In genomic region chr2:18923806-18924595, GRCm38 (mm10) we compare ENCODE assay signal across 27 mouse cellular contexts.
DNase-seq lines count a peak whose midpoint lies in the region; ATAC-seq and TF ChIP-seq lines count a peak whose summit lies in the region.
"Had no signal": no experiment of that assay in that cellular context is flagged by ENCODE, and none has a peak within 500 bp of the region (broad histone marks: within the 10 kb centered on the region; RNA-seq: fewer than 3 reads in every experiment).

No protein-coding gene starts in this region.

- no peak overlapping the region for H3K9ac ChIP-seq in lung, embryonic 16.5 days (ENCODE audit: low read length)
- H3K9ac ChIP-seq: embryonic facial prominence, embryonic 12.5 days; hindbrain, embryonic 15.5 days; intestine, embryonic 15.5 days; liver, embryonic 15.5 days; midbrain, embryonic 15.5 days; neural tube, embryonic 13.5 days; stomach, embryonic 15.5 days had no signal

- WGBS in lung, embryonic 16.5 days = 42% methylated on average over 17 of the region's 17 CpGs
- WGBS in lung, adult 2 months = 51% methylated on average over 17 of the region's 17 CpGs
- 36% methylated on average over 17 of the region's 17 CpGs for WGBS in embryonic facial prominence, embryonic 10.5 days

- H3K4me2 ChIP-seq in lung, embryonic 16.5 days (ENCODE audit: low read depth, low read length) = no peak overlapping the region; the same call in 1 of the 2 replicates
- H3K4me2 ChIP-seq: embryonic facial prominence, embryonic 12.5 days; hindbrain, embryonic 15.5 days; intestine, embryonic 15.5 days; liver, embryonic 15.5 days; midbrain, embryonic 15.5 days; neural tube, embryonic 13.5 days; stomach, embryonic 15.5 days had no signal

- no peaks in the 10 kb centered on the region for H3K36me3 ChIP-seq in lung, embryonic 16.5 days (ENCODE audit: control insufficient read depth, insufficient read depth, low read length)
- H3K36me3 ChIP-seq in embryonic facial prominence, embryonic 10.5 days (replicated peaks) = no peaks in the 10 kb centered on the region
- H3K36me3 ChIP-seq: embryonic facial prominence, embryonic 12.5 days; heart, embryonic 10.5 days; hindbrain, embryonic 15.5 days; intestine, embryonic 15.5 days; liver, embryonic 15.5 days; midbrain, embryonic 15.5 days; neural tube, embryonic 13.5 days; stomach, embryonic 15.5 days had no signal

- TF ChIP-seq CTCF in lung, adult 2 months (IDR thresholded peaks at IDR 0.05; ENCODE audit: insufficient read depth, low read length) = no peak

- no peak overlapping the region for H3K4me3 ChIP-seq in lung, embryonic 16.5 days (ENCODE audit: low read length)
- no peak overlapping the region for H3K4me3 ChIP-seq in lung, adult 2 months (replicated peaks; ENCODE audit: extremely low read depth, low read depth, low read length)
- no peak overlapping the region for H3K4me3 ChIP-seq in embryonic facial prominence, embryonic 10.5 days
- H3K4me3 ChIP-seq: embryonic facial prominence, embryonic 12.5 days; heart, embryonic 10.5 days; hindbrain, embryonic 15.5 days; intestine, embryonic 15.5 days; layer of hippocampus, adult 2 months; liver, embryonic 15.5 days; midbrain, embryonic 15.5 days; neural tube, embryonic 13.5 days; stomach, embryonic 15.5 days had no signal

- peaks cover 12% of the 10 kb centered on the region for H3K4me1 ChIP-seq in lung, embryonic 16.5 days (replicated peaks; ENCODE audit: control insufficient read depth, insufficient read depth, low read length)
- H3K4me1 ChIP-seq in lung, adult 2 months (ENCODE audit: control insufficient read depth, insufficient read depth, low read length) = peaks cover 4% of the 10 kb centered on the region
- H3K4me1 ChIP-seq in embryonic facial prominence, embryonic 10.5 days = peaks cover 51% of the 10 kb centered on the region
- H3K4me1 ChIP-seq: hindbrain, embryonic 15.5 days; midbrain, embryonic 15.5 days had no signal

- no peaks in the 10 kb centered on the region for H3K9me3 ChIP-seq in lung, embryonic 16.5 days (ENCODE audit: control insufficient read depth, low read length)
- no peaks in the 10 kb centered on the region for H3K9me3 ChIP-seq in embryonic facial prominence, embryonic 10.5 days
- H3K9me3 ChIP-seq: embryonic facial prominence, embryonic 12.5 days; heart, embryonic 10.5 days; hindbrain, embryonic 15.5 days; intestine, embryonic 15.5 days; liver, embryonic 15.5 days; midbrain, embryonic 15.5 days; neural tube, embryonic 13.5 days; stomach, embryonic 15.5 days had no signal

- ATAC-seq in lung, embryonic 16.5 days (ENCODE audit: low read depth) = peak; percentile 44; the same call in 1 of the 2 replicates
- ATAC-seq in granulocyte monocyte progenitor cell, adult 5-6 weeks (replicated peaks; ENCODE audit: poor library complexity, severe bottlenecking) = peak; percentile 72
- peak; percentile 42 for ATAC-seq in megakaryocyte progenitor cell, adult 5-6 weeks (replicated peaks; ENCODE audit: poor library complexity)
- ATAC-seq: forebrain, embryonic 14.5 days; intestine, embryonic 15.5 days; midbrain, embryonic 15.5 days had no signal

- no peak for DNase-seq in lung, adult 2 months
- peak; percentile 23 for DNase-seq in embryonic facial prominence, embryonic 10.5 days (ENCODE audit: low spot score)
- no peak for DNase-seq in retina, embryonic 14.5 days (ENCODE audit: low spot score)
- no peak for DNase-seq in layer of hippocampus, postnatal 14 days (ENCODE audit: low spot score in 2 of 2)
- DNase-seq: adrenal gland, postnatal 14 days; cerebellum, adult 9-11 months; gastrocnemius, postnatal 36 days; heart, postnatal 4 days; kidney, adult 9 months; kidney, postnatal 25 days; liver; lung, postnatal 14 days; right cerebral cortex, adult 18-20 months; right cerebral cortex, postnatal 4 days had no signal

- H3K27ac ChIP-seq in lung, embryonic 16.5 days (ENCODE audit: low read length) = no peak overlapping the region
- H3K27ac ChIP-seq in embryonic facial prominence, embryonic 10.5 days (replicated peaks) = no peak overlapping the region; the same call in 1 of the 2 replicates
- H3K27ac ChIP-seq: embryonic facial prominence, embryonic 12.5 days; heart, embryonic 10.5 days; hindbrain, embryonic 15.5 days; intestine, embryonic 15.5 days; layer of hippocampus, adult 2 months; liver, embryonic 15.5 days; midbrain, embryonic 15.5 days; neural tube, embryonic 13.5 days; stomach, embryonic 15.5 days had no signal

- no peak for TF ChIP-seq POLR2A in lung, adult 2 months (IDR thresholded peaks at IDR 0.05; ENCODE audit: borderline replicate concordance, extremely low read depth, low read depth, low read length)

- no peaks in the 10 kb centered on the region for H3K27me3 ChIP-seq in lung, embryonic 16.5 days (ENCODE audit: control insufficient read depth, insufficient read depth, low read depth, low read length)
- H3K27me3 ChIP-seq in embryonic facial prominence, embryonic 10.5 days (replicated peaks; ENCODE audit: low read depth, poor library complexity, severe bottlenecking) = no peaks in the 10 kb centered on the region
- H3K27me3 ChIP-seq: embryonic facial prominence, embryonic 12.5 days; hindbrain, embryonic 15.5 days; intestine, embryonic 15.5 days; liver, embryonic 15.5 days; midbrain, embryonic 15.5 days; neural tube, embryonic 13.5 days; stomach, embryonic 15.5 days had no signal
